Mouse (Mus musculus): Measurements from ENCODE around the gene Dusp11.
"Not testable (repeated sequence)": the region's sequence is repeated elsewhere in the genome, so short reads cannot be mapped to it uniquely, and the experiment has no call there.

Dusp11 gene

DNA sequence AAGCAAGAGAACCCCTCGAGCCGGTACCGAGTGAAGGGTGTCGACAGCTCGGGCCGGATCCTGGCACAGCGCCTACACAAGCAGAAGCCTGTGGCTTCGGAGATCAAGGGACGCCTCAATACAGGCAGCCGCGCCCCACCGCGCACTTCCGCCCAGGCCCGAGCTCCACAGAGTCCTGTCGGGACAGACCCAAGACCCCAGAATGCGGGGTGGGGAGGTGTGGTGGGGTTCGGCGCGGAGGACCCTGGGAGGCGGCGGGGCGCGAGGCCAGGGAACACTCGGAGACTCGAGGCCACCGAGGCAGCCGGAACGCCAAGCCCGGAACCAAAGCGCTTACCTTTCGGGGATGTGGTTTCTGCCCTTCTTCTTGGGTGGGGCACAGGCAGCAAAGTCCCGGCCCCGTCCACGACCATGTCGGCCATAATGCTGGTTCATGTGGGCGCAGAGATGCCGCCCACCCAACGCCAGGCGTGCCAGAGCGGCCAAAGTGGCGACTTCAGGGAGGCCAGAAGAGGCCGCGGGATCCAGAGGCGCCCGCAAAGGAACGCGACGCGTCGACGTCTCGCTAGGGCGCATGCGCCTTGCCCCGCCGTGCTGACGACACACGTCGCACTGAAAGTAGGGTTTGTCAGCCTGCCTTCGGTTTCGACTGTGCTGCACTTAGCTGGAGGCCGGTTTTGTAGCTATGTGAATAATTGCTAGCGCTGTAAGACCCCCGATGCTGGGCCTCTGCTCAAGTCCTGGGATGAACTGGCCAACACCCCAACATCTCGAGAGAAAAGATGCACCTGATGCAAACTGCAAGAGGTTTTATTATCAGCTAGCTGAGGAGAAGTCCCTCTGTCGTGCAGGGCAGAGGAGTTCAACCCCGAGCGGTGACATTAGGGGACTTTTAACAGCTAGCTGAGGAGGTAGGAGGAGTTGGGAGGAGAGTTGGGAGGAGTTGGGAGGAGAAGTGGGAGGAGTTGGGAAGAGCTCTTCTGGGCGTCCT, at the start of gene Dusp11:
Gene Dusp11 (minus strand): TSS at position 567 of the 991 bp plus-strand sequence.
- DNase-seq (ENCODE audit: low spot score), result peak; percentile 95

DNA sequence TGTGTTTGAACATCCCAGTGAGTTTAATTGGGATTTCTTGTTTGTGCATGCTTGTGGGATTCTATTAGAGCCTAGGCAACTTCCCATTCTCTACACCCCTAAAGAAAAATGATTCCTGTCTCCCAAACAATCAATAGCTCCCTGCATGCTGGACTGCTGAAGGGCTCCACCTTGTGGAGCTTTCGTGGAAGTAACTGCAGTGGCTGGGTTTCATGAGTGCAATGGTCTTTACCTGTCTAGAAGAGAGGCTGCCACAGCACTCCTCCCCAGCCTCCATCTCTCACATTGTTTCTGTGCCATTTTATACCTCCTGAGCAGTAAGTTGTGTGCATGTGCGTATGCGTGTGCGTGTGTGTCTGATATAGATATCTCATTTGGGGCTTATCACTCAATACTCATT, 48.5 kb upstream of the Dusp11 start:
- peak; percentile 80 for DNase-seq (ENCODE audit: low spot score)

DNA sequence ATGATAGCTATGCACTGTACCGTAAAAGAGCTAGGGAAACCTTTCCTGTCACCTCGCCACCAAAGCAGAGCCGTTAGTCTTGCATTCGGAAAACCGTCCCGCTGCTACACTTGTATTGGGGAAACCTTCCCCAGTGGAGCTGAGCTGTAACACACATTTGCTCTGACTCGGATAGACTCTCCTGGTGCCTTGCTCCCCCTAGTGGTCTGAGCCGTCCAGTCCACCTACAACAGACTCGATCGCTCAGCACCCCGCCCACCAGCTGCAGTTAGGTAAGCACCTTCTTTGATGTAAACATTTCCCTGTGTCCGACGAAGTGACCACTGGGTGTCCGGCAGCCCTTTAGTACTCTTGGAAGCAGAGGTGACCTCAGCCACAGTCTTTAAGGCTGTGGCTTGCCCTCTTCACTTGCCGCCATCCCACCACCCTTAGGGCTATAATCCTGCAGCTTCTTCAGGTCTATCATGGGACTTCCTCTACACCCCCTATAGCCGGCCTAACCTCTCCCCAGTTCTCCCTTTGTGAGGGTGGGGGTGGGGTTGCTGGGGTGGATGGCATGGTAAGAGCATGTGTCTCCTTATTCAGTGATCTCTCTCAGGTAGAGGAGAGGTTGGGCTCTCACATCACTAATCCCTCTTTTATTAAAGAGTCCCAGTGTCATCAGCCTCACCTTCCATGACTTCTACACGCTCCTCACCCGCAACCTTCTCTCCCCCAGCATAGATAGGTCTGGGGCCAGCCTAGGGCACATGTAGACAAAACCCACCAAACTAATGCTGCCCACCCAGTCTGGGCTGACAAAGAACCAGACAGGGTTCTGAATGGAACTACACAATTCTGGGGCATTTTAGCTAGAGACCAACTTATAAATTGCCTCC, 43.0 kb upstream of the Dusp11 start:
- peak; percentile 92 for DNase-seq (ENCODE audit: low spot score)

DNA sequence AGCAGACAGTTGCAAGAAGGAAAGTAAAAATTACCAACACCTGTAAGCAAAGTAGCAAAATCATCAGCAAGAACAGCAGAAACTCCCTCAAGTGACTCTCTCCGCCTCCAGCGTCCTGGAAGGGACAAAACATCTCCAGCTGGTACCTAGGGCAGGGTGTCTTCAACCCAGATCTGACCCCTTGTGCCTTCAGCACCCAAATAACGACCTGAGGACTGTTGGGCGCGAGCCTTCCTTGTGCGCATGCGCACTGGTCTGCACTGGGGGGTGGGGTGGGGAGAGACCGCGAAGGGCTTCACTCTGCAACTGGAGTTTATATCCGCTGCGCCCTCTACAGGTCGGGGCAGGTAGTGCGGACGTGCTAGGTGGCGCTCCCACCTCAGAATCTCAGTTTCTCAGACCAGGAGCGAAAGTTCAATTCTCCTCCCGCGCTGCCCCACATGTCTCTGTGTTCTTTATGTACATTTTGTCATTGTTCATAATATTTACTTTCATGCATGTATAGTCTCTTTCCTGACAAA, 42.0 kb upstream of the Dusp11 start:
- DNase-seq (ENCODE audit: low spot score), result no peak

DNA sequence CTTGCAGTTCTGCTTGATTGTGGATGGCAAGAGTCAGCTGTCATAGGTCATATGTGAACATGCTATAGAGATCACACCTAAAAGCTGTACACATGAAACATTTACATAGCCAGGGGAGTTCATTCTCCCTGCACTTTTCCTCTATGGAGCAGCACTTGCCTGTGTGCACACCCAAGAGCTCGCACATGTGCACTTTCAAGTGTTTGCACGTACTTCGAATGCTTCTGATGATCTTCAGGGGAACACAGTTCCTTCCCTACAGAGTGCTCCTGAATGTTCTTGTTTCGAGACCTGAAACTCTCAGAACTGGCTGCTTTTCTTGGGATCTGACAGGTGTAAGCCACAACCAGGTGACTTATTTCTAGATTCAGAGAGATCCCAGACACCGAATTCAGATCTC, 29.3 kb upstream of the Dusp11 start:
- DNase-seq (ENCODE audit: low spot score), result not testable (repeated sequence)

DNA sequence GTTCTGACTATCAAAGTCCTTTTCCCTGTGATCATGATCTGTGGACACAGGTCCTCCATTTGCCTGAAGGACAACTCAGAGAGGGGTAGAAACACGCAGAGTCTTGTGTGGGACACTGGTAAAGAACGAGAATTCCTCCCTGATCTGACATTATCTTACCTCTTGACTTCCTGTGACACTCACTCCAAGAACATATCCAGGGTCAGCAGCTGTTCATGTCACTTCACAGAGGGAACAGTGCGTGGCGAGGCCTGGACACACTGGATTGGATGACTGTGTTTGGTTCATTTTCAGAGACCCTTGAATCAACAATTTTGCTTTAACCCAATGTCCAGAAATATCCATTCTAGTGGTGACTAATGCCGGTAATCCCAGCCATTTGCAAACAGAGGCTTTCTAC, 28.1 kb upstream of the Dusp11 start:
- not testable (repeated sequence) for DNase-seq (ENCODE audit: low spot score)

DNA sequence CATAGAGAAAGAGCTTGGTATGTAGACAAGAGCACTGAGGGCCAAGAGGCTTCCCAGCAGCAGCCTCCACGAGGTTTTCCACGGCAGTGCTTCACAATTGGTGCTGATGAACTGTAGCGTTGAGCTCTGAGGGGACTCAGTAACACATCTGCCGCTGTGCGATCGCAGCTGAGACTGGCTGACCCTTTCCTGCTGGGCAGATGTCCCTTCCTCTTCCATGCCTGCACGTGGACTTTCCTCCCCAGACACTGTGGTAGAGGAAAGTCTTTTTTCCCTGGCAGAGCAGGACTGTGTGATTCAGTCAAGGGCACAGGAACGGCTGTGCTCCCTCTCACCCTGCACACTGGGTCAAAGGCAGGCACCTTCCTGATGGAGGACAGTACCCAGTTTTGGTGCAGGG, 22.9 kb upstream of the Dusp11 start:
- no peak for DNase-seq (ENCODE audit: low spot score)

DNA sequence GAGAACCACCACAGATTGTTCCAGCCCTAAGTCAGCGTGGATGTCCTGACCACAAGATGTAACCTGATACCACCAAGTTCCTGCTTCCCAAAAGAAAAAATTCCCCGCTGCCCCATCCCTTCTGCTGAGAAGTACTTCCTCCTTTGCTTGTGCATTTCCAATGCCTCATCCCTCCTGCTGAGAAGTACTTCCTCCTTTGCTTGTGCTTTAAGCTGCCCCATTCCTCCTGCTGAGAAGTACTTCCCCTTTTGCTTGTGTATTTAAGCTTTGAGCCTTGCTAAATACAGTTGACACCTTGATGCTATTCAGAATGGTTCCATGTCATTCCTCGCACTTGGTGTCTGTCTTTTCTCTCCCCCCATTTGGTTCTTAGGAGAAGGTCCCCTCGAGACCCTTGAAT, 17.3 kb upstream of the Dusp11 start:
- not testable (repeated sequence) for DNase-seq (ENCODE audit: low spot score)

DNA sequence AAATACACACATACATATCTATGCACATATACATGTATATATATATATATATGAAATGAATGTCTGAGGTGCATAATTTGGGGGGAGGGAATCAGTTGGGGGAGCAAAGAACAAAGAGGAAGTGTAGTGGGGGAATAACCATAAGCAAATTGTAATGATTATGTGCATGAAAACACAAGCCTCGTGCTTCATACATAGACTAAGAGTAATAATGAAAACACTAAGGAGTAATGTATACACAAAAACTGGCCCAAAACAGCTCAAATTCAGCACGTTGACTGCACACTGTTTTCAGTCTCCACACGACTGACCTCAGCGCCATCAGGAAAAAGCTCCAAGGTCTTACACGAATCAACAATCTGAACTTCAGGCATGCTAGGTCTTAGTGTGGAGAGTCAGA, 14.8 kb upstream of the Dusp11 start:
- DNase-seq (ENCODE audit: low spot score), result no peak

DNA sequence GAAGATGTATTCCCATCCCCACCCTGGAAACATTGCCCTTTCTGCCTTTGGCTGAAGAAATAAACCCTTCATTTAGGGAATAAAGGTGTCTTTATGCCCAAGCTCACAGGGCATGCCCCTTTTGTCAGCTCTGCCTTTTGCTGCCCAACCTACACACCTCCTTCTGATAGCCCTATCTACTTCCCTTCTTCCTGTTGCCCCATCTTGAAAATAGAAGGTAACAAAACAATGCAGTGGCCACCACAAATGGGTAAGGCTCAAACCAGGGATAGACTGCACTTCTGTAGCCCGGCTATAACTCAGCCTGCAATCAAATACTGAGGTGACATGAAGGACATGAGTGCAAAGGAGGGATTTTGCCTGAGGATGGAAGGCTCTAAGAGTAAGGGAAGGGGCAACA, 14.3 kb upstream of the Dusp11 start:
- DNase-seq (ENCODE audit: low spot score), result no peak

DNA sequence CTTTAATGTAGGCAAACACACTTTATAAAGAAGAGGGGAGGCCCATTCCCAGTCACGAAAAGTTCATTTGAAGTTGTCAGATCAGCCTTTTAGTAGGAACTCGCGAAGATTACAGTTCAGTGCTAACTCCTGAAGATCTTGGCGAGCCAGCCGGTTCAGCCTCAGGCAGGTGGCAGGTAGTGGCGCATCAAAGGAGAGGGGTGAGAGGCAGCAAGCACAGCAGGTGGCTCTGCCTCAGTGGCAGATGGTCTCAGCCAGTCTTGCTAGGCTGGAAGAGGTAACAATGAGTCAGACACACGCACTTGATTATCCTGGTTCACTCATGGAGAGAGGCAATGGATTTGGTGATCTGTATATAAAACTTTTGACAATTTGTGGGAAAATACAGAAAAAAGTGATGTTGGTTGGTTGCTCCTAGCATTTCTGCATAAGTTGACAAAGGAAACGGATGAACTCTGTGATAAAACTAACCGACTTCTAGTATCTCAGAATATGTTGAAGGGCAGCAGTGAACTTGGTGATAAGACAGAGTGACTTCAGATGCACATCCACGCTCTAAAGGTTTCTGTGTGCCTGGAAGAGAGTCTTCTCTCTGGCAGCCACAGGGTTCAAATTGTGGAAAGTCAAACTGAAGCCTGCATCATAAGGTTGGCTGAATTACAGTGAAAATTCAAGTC, 13.6 kb upstream of the Dusp11 start:
- DNase-seq (ENCODE audit: low spot score), result no peak

DNA sequence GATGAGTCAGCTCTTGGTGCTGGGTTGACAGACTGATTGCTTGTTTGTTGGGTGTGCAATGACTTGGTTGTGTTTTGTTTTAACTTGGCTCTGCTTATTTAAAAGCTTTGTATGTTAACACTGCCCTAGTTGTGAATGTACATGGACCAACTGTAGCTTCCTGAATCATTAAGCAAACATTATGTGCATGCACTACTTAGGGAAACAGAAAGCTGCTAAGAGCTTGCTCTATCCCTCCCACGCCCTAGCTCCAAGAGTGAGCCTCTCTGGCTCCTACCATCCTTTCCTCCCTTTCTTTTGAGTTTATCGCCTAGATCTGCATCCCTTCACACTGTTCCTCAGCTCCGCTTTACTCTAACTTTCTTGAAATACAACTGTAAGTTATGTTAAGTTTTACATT, 11.9 kb upstream of the Dusp11 start:
- no peak for DNase-seq (ENCODE audit: low spot score)

DNA sequence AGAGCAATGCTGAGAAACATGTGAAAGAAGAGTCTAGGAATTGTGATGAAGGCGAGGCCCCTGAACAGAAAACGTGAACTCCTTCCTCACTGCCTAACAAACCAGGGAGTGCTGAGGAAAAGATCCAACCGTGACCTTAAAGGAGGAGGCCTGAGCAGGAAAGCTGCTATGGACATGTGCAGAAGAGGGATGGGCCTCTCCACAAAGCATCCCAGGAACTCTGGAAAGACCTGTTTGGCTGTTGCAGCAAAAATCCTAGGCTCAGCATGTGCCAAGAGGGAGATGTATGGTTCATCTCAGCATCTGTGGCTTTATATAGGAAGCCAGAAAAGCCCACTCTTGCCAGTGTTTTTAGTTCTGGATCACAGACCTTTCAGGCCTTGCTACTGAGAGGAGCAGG, 11.2 kb upstream of the Dusp11 start:
- no peak for DNase-seq (ENCODE audit: low spot score)

DNA sequence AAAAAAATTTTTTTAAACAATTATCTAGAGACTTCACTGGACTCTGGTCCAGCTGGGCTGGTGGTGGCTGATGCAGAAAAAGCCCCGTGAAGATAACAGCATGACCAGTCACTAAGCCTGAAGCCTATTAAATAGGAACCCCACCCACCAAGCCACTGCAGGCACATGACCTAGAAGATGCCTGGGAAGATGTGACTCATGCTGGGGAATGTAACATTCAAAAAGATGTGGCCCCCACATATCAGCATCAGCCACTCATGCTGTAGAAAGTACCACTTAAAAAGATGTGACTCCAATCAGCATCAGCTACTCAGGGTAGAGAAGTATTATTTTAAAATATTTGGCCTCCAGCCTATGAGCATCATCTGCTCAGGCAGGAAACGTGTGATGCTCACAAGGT, 8.4 kb upstream of the Dusp11 start:
- no peak for DNase-seq (ENCODE audit: low spot score)

DNA sequence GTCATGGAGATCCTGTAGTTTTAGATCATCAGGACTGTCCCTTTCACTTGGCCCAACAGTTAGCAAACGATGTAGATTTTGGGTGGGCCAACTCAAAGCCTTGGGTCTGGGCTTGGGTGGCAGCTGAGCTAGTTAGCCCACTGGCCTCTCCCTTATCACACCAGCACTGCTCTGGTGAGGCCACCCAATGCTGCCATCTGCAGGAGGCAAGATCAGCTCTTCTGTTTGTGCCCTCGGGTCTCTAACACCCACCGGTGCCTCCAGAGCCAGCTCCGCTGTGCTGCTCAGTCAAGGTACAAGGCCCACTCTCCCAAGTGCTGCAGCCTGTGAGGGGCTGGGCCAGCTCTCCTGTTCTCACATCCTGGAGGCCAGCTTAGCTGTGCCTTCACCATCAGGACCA, 5.2 kb upstream of the Dusp11 start:
- DNase-seq (ENCODE audit: low spot score), result no peak

DNA sequence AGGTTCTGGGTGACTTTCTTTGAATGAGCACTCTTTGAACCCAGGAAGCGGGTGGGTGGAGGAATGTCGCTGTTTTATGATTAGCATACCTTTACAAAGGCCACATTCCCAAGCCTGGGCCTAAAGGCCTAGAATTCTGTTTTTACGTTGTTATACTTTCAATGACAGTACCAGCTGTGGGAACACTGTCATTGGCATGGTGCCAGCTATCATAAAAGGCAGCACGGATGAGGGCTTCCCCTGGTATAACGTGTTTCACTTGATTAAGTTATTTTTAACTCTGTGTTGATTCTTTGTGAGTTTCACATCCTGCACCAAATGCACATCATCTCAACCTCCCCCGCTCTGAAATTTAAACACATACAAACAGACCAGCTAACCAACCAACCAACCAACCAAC, 4.6 kb upstream of the Dusp11 start:
- not testable (repeated sequence) for DNase-seq (ENCODE audit: low spot score)

DNA sequence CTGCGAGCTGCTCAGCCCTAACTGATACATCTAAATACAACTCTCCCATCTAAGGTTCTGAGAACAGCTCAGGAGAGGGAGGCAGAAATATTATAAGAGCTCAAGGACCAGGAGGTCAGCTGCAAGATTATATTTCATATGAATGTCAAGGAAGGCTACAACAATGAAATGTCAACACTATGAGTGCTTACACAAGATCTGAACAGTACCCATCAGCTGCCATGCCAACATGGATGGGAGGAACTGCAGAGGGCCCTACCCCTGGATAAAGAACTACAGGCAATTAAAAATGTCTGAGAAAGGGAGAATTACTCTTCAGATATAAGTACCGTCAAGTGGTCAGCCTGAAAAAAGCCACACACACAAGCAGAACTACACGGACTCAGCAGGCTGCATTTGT, 3.9 kb downstream of the Dusp11 start:
- DNase-seq (ENCODE audit: low spot score), result no peak

DNA sequence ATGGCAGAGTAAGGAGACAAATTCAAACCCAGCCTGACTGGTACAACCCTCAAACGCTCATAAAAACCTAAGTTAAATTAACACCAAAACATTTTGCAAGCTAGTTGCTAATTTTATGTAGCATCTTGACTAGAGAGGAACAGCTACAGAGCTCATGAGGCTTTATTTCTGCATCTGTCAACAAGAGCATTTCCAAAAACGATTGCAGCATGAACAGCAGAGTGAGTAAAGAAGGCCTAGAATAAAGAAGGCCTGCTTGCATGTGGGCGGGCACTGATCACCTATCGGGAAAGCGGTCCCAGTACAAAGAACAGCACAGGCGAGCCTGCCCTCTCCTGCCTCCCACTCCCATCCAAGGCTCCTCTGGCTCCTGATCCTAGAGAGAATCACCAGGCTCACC, 12.9 kb downstream of the Dusp11 start:
- no peak for DNase-seq (ENCODE audit: low spot score)

DNA sequence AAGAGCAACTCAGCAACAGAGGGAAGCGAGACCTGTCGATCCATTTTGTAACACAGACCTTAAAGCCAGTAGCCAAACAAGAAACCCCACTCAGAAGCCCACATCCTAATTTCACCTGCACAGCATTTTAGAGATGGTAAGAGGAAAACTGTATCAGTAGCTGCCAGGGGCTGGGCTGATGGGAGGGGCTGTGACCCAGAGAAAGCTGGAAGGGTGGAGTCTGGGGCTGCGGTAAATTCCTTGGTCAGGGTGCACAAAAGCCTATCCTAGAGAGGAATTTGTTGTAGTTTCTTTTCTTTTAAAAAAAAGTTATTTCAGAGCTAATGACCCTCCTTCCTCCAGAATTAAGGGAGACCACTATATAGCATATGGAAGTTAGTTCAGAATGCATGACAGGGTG, 19.0 kb downstream of the Dusp11 start:
- no peak for DNase-seq (ENCODE audit: low spot score)

DNA sequence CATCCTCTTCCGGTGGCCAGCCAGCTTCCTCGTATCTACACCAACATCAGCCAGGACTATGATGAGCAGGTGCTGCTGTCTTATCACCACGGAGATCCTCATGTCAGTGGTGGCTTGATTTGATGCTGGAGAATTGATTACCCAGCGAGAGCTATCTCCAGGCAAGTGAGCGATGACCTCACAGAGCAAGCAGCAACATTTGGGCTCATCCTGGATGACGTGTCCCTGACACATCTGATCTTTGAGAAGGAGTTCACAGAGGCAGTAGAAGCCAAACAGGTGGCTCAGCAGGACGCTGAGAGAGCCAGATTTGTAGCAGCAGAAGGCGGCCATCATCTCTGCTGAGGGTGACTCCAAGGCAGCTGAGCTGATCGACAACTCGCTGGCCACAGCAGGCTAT, 22.8 kb downstream of the Dusp11 start:
- no peak for DNase-seq (ENCODE audit: low spot score)

DNA sequence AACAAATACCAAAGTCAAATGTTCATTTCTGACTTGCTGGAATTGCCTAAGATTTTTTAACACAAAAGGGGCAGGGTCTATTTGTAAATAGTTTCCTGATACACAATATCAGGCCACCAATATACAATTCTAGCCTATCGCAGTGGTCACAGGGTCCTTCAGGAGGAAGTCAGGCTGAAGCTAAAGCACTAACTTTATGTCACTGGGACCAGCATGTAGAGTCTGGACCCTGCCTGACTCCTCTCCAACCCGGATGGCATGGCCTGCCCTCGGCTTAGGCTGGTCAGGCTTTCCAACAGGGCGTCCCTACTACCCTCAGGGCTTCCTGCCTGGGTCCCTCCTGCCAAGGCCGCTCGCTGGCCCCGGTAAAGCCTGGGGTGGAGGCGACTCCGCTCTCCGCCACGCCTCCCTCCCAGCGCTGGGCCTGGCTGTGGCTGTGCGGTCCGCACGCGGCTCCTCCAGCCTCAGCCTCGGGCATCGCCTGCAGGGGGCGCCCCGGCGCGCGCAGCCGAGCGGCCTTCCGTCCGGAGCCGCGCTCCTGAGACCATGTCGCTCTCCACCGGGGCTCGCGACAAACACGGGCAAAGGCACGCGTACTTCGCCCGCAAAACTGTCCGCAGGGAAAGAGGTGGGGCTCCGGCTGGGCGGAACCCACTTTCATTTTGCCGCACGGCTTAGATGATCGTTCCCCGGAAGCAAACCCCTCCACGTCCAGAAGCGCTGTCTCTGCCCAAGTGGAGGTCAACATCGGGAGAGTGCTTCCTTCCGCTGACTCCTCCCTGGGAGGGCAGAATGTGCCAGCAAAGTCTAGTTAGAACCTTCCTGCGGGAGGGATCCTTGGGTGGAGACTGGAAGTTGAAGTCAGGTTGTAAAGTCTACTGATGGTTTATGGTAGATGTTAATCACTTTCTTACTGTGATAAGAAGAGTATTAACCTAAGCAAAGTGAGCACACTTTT, 24.7 kb downstream of the Dusp11 start:
- DNase-seq (ENCODE audit: low spot score), result peak; percentile 79

All from retina, embryonic 14.5 days (tissue).